Mouse (Mus musculus) CH12F3 (cell line): ENCODE results near the gene Dzip1l.
"Not testable (repeated sequence)": the region's sequence is repeated elsewhere in the genome, so short reads cannot be mapped to it uniquely, and the experiment has no call there.

Experiments
- in situ Hi-C: fragments of 300-500 bp; cut with MboI; formaldehyde crosslinking; loops from 2 replicates; pipeline ENCODE4 v1.14.3; 2020; ENCODE audit warnings: low sequenced_read_pairs

The Dzip1l gene

DNA sequence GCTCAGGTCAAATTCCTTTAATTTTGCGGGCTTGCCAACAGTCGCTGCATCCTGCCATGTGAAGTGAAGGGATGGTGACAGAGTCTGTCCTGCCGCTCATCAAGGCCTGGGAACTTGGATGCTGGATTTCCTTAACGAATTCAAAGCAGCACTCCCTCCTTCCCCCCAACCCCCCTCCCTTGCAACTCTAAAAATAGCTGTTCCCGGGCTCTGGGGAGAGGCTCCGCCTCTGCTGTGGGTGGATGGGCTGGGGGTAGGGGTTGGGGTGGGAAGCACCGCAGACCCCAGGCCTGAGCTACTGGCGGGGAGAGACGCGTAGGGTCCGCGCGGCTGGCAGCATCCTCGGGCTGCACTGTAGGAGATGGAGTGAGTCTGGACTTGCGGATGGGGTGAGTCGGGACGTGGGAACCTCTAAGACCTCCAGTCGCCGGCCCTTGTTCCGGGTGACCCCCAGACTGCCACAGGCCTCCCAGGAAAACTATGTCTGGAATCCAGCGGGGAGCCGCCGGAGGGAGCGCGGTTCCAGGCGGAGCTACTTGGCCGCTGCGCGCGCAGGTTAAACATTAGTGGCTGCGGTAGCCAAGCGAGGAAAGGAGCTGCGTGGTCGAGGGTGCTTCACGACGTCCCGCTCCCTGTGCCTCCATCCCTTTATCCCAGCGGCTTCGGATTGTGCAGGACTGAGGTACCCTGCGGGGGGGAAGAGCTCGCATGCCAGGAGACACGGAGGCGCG lies at the start of gene Dzip1l:
Gene Dzip1l (plus strand): TSS at position 216 of the 731 bp plus-strand sequence.
- in situ Hi-C loops, result no loop called here

DNA sequence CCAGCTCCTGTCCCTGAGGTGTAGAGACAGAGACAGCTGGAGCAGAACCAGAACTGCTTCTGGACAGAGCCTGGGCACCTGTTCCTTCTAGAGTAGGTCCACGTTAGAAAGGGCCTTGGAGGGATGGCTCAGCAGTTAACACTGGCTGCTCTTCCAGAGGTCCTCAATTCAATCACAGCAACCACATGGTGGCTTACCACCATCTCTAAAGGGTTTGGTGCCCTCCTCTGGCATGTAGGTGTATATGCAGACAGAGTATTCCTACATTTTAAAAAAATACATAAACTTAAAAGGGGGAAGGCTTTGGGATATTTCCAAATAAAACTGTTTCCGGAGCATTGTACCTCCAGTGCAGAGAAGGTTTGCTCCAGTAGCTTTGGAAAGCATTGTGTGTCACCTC lies 48.6 kb upstream of the Dzip1l start:
- in situ Hi-C loops, result no loop called here

DNA sequence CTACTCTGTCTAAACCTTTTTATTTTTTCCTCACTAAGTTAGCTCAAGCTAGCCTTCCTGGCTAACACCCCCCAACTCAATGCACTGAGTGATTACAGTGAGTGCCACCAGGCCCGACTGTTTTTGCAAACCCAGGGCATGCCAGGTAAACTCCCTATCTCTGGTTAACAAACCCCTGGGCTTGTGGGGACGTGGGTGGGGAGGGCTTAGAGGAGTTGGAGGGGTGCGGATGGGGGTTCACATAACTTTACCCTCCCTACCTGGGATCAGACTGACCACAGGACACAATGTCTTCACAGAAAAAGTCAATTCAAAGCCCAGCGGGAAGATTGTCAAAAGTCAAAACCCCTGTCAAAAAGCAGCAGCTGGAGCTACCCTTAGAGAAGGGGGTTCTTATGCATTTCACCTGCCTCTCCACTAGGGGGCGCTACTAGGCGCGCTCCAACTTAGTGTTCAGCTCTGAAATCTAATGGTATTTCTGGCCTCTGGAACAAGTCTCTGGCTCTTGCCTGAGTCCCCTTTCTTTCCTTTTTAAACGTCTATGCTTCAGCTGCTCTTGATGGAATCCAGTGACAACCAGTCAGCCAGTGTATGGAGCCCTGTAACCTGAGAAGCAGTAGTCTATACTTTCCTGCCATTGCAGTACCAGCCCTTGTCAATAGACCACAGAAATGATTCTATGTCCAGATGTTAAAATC lies 41.6 kb upstream of the Dzip1l start:
- in situ Hi-C loops, result no loop called here

DNA sequence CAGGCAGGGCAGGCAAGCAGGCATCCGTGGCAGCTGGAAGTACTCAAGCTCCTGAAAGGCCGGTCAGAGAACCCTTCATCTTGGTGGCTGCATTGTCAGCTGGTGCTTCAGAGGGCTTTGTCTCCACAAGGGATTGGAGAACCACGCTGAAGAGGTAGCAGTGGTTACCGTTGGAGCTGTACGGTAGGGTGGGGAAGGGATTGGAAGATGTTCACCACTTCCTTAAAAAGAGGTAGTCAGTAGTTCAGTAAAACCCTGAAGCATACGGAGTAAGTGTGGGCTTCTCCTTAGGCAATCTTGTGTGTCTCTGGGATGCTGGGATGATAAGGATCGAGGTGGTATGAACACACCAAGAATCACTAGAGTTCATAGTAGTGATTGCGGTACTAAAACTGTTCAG lies 38.2 kb upstream of the Dzip1l start:
- in situ Hi-C loops, result no loop called here

DNA sequence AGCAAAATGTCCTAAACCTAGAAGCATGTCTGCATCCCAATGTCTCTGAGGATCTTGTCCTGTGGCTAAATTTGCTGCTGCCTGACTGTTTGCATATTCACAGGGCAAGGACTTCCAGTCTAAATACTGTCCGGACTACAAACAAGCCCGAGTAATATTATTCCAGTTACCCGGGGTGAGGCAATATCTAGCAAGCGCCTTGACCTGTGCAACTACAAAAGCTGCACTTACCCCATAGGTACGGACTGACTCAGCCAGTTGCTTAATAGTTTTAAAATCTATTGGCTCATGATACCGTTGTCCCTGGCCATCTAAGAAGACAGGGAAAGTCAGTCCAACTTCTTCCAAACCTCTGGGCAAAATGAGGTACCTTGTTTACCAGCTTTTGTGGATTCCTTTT lies 30.2 kb upstream of the Dzip1l start:
- in situ Hi-C loops, result not testable (repeated sequence)

DNA sequence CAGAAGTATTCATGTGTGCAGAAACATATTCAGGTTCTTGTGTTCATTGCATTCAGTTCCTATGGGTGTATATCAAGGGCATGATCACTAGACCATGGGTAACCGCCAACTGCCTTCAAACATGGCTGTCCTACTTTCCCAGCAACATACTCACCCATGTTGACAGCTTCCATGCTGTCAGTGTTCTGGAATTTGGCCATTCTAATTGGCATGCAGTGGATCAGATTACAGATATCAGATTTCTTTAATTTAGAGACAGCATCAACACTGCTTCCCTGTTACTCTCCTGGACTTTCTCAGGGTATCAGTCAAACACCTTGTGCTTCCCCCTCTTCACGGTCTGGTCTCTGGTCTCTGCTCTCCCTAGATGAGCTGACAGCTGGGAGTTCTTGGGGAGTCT lies 25.7 kb upstream of the Dzip1l start:
- in situ Hi-C loops, result no loop called here

DNA sequence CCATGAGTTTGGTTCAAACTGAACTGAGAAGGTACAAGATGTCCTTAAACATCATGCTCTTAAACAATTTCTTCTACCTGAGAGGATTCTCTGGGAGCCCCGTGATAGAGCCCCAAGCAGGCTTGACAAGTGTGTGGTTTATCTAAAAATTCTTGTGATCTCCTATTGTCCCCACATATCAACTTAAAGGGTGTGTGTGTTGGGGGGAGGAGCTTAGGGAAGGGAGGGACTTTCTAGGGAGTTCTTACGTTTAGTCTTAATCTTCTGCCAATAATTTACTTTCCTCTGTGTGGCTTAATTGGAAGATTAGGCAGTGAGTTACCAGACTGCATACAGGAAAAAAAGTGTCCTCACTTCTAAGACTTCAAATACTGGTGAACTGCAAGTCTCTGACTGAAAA lies 17.1 kb upstream of the Dzip1l start, which contains the start of gene A4gnt:
Gene A4gnt (plus strand): TSS at position 301 of the 400 bp plus-strand sequence.
- in situ Hi-C loops, result no loop called here

DNA sequence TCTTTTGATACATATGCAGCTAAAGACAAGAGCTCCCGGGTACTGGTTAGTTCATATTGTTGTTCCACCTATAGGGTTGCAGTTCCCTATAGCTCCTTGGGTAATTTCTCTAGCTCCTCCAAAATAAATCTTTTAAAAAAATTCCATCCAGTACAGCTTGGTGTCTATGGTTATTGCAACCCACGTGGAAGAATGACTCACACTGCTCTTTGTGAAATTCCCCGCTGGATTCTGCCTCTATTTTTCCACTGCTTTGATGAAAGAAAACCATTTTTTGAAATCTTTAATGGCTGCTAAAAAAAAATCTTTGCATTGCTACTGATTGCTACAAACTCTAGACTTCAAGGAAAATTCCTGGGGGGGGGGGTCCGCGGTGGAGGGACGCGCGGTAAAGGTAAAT lies 9.6 kb upstream of the Dzip1l start:
- in situ Hi-C loops, result no loop called here

DNA sequence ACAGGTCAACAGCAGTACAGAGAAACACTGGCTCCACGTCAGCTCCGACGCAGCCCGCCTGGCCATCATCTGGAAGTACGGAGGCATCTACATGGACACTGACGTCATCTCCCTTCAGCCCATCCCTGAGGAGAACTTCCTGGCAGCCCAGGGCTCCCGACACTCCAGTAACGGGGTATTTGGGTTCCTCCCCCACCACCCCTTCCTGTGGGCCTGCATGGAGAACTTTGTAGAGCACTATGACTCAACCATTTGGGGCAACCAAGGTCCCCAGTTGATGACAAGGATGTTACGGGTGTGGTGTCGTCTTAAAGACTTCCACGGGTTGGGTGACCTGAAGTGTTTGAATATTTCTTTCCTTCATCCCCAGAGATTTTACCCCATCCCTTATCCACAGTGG lies 9.1 kb upstream of the Dzip1l start:
- in situ Hi-C loops, result no loop called here

DNA sequence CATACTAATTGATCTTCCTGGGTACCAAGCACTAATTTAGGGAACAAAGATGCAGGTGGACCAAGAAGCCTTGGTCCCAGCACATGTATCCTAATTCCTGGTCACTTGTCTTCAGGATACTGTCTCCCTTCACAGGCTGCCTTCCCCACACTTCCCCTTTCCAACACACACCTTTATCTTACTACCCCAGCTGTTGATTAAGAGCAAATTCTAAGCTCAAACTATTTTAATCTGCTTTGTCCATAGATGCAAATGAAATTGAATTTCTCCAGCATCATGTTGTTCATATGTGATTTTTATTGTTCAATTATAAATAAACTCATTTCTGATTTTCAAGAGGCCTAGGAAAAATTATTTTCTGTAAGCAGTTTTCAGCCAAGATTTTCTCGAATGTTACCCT lies 7.3 kb upstream of the Dzip1l start:
- in situ Hi-C loops, result no loop called here

DNA sequence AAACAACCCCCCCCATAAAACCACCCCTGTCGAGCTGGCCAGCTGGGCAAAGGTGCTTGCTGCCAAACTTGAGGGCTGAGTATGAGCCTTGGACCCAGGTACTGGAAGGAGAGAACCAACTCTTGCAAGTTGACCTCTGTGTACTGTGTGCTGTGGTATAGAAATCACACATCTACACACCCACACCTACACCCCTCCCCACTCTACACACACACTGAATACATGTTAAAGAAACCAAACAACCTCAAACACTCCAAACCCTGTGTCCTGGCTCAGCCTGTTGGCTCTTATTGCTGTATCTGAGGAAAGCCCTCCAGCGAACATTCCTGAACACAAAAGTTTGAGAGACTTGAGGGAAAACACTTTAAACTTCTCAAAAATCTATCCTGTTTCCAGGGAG lies 6.3 kb upstream of the Dzip1l start:
- in situ Hi-C loops, result no loop called here

DNA sequence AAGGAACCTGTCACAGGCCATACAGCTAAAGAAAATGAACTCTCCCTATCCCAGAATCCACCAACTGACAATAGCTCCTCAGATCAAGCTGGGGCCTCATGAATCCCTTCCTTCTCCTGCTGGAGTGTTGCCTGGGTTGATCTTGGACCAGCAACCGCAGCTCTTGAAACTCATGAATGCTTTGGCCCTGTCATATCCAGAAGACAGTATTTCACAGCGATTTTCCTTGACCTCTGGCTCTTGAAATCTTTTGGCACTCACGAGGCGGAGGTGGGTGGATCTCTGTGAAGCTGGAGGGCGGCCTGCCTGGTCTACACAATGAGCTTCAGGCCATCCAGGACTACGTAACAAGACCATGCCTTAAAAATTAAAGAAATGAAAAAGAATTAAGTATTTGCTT lies 5.2 kb upstream of the Dzip1l start:
- in situ Hi-C loops, result no loop called here

DNA sequence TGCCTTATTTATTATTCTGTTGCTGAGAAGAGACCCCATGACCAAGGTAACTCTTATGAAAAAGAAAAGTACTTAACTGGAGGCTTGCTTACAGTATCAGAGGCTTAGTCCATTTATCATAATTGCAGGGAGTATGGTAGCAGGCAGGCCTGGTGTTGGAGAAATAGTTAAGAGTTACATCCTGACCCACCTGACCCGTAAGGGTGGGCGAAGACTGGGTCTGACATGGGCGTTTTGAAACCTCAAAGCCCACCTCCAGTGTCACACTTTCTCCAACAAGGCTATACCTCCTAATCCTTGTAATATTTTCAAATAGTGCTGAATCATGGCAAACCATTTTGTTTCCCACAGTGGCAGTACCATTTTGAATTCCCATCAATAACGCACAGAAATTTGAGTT lies 715 bp upstream of the Dzip1l start:
- in situ Hi-C loops, result no loop called here

DNA sequence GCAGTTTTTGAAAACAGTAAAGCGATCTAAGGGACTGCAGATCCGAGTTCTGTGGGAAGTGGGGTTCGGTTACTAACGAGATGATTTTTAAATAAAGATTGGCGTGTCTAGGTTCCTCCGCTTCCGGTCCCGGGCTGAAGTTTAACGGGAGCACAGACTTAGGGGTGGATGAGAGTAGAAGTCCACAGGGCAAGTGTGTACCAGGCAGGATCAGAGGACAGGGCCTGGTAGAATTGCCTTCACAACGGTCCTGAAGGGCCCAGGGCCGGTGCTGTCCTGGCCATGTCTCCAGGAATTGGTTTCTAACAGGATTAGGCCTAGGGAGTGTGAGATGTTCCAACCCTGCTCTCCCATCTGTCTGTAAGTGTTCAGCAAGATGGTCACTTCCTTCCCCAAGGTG lies 775 bp downstream of the Dzip1l start:
- in situ Hi-C loops, result no loop called here

DNA sequence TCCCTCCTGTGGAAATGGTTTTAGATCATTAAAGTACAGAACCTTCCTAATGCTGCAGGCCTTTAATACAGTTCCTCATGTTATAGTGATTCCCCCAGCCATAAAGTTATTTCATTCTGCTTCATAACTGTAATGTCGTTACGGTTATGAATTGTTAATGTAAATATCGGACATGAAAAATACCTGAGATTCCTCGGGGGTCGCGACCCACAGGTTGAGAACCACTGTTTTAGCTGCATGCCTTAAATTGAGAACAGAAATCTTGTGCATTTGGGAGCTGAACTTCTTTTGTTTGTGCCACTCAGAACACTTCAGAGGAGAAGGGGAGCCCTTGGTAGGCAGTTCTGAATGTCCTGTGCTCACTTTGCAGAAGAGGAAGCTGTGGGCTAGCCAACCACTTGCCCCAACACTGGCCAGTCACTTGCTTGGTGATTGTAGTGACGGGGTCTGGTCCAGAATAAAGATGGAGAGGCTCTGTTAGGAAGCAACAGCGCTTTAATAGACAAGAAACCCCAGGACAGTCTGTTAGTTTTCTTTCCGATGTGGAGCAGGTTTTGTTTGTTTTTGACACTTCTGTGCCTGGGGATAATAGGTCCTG lies 1.3 kb downstream of the Dzip1l start:
- in situ Hi-C loops, result no loop called here

DNA sequence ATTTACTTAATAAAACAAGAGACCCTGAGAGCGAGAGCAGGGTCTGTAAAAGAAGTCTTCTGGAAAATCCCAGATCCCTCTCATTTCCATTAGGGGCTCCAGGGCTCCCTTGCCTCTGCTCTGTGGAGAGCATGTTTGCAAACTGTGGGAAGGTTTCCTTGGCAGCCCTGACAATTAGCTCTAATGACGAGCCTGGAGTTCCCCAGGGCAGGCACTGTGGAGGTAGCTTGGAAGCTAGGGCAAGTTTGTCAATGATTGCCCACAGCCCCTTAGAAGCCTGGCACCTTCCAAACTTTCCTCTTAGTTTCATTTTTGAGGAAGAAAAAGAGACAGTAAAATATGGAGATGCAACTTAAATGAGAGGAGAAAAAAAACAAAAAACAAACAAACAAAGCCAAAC lies 2.5 kb downstream of the Dzip1l start:
- in situ Hi-C loops, result no loop called here

DNA sequence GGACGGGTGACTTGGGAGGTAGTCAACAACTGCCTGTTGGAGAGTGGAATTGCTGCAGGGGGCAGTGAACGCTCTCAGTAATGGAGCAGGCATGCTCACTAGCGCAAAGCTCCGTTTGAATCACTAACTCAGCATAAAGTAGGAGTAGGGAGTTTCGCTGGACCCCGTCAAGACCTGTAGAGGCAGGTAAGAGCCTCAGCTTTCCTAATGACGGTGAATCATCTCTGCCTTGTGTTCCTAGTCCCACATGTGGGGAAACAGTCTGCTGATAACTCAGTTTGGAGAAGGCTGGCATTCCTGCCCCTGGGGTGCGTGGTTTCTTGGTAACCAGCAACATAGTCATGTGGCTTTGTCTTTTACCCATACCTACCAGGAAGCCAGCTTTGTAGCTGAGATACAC lies 3.0 kb downstream of the Dzip1l start:
- in situ Hi-C loops, result no loop called here

DNA sequence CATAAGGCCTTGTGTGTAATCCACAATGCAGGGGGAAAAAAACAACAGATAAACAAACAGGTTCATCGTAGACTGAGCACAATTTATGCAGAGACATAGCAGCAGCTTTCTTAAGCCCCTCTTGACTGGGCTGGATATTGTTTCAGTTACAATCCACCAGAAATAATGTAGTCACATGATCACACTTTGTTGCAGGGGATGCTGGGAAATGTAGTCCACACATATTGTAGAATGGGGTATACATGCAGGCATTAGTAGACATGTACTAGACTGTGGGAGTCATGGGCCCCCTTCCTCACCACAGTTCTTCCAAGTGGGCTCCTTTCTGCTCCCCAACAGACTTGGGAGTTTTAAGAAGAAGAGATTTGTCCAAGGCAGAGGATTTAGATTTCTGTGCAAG lies 7.5 kb downstream of the Dzip1l start:
- in situ Hi-C loops, result no loop called here

DNA sequence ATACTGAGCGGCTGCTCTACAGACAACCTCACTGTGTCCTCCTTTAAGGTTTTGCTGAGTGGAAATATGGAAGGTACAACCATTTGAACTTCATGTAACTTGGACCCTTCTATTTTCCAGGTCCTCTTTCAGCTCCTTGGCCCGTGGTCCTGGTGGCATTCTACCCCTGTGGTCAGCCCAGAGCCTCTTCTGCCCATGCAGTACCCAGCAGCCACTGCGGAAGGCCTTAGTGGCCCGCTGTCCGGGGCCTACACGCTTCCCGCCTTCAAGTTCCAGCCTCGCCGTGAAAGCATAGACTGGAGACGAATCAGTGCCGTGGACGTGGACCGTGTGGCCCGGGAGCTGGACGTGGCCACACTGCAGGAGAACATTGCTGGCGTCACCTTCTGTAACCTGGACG lies 7.9 kb downstream of the Dzip1l start:
- in situ Hi-C loops, result no loop called here

DNA sequence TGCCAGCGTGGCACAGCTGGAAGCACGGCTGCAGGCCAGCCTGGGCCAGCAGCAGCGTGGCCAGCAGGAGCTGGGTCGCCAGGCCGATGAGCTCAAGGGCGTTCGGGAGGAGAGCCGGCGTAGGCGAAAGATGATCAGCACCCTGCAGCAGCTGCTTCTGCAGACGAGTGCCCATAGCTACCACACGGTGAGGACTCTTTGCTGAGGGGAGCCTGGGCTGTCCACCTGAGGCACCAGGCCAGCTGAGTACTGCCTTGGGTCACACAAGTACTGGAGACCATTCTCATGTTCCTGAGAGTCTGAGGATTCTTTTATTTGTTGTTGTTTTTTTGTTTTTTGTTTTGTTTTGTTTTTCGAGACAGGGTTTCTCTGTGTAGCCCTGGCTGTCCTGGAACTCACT lies 8.4 kb downstream of the Dzip1l start:
- in situ Hi-C loops, result no loop called here

DNA sequence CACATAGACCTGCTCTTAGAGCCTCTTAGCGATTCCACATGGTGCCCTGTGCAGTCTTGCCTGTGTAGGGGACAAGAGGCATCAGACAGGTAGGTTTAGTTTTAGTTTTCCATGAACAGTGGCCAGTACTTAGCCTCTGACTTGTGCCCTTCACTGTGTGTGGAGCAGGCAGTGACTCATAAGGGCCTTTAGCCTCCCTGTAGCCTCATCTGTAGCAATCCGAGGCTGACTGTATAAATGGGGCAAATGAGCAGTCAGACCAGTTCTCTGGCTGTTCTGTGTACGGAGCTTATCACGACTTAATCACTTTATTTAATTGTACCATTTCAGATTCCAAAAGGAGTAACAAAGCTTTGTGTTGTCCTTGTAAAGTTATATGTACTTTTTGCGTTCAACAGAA lies 10.7 kb downstream of the Dzip1l start:
- in situ Hi-C loops, result no loop called here

DNA sequence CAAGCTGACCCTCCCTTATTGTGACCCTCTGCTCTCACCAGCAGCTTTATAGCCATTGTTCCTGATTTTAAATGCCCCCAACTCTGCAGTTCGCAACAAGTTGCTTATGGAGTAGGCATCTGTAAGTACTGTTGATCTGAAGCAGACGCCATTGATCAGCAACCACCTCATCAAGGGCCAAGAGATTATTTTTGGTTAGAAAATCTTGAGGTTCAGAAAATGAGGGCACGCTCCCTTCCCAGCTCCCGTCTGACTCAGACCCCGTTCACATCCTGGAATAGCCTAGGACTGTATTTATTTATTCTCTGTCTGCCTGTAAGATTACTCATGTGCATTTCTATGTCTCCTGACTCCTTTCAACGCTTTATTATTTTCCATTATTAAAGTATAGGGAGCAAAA lies 16.1 kb downstream of the Dzip1l start:
- in situ Hi-C loops, result no loop called here
